Mouse (Mus musculus): ENCODE results near the gene Polm. TPM values are rescaled to one million over a fixed set of nuclear protein-coding genes. Genes with fewer than 3 reads are reported as not detected.

The Polm gene
- polyA plus RNA-seq, 1 experiment from 2014 or later: 4.5 TPM

DNA sequence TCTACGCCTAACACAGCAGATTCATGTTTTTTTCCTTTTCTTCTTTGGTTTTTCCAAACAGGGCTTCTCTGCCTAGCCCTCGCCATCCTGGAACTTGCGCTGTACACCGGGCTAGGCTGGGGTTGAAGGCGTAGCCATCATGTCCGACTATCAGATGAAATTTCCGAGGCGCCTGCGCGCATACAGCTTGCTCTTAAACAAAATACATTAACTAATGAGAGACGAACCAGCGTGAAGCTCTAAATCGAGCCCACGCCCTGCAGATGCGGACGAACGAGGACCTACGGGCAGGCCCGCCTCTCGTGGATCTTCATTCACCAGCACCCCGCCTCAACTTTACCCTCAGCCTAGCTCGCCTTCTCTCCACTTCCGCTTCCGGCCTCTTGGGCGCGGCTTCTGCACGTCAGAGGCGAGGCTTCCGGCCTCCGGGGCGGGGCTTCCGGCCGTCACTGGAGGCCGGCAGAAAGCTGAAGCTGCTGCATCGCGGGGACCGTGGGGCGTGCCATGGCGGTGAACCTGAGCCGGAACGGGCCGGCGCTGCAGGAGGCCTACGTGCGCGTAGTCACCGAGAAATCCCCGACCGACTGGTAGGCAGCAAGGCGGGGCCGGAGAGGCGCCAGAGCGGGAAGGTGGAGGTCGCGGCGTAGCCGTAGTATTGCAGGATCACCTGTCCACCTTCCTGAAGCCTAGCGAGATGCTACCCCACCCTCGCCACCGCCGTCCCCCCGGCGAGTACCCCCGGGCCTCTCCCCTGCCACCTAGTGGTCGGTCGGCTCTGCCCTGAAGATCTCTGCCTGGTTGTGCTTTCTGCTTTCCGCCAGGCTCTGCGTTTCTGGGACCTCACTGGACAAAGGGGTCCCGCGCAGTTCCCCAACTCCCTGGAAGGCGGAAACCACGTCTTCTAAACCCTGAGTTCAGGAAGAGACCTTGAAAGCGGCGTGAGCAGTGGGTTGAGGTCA lies 49.5 kb downstream of the Polm start, which contains the start of gene Dbnl:
TSS of gene Dbnl (plus strand) at position 433 of the 959 bp plus-strand sequence.
- H3K79me2 ChIP-seq (ENCODE audit: inconsistent target): peaks cover 52% of the 10 kb centered on the region
- H3K4me3 ChIP-seq (ENCODE audit: inconsistent target): peak within 1 kb of the TSS; percentile 94
- peak within 1 kb of the TSS; percentile 98 for H3K27ac ChIP-seq
- H3K36me3 ChIP-seq (ENCODE audit: inconsistent target): peaks cover 25% of the 10 kb centered on the region; the same call in 1 of the 2 replicates
- under 1% methylated on average over 64 of the region's 74 CpGs for WGBS (ENCODE audit: missing documents)

DNA sequence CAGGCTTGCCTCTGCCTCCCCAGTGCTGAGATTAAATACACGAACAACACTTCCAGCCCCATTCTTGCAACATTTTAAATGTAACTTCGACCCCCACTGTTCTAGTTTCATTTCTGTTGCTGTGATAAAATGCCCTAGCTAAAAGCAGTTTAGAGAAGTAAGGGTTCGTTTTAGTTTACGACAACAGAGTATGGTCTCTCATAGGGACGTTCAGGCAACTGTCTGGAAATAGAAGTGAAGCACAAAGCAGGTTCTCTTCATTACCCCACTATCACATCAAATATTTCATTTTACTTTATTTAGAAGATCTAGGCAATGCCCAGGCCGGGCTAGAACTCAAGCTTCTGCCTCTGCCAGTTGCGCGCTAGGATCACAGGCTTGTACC lies 50.2 kb downstream of the Polm start:
- 5% methylated on average over 8 of the region's 8 CpGs for WGBS (ENCODE audit: missing documents)
- Histone ChIP-seq H3K36me3 (ENCODE audit: inconsistent target) (peaks cover 18% of the 10 kb centered on the region; the same call in 1 of the 2 replicates), H3K4me3 (ENCODE audit: inconsistent target) (peak overlapping the region; percentile 94), H3K27ac (peak overlapping the region; percentile 98), H3K79me2 (ENCODE audit: inconsistent target) (peaks cover 49% of the 10 kb centered on the region)

- Histone ChIP-seq H3K27ac (peak overlapping the region; percentile 98), H3K79me2 (ENCODE audit: inconsistent target) (peaks cover 34% of the 10 kb centered on the region), H3K36me3 (ENCODE audit: inconsistent target) (no peaks in the 10 kb centered on the region; the same call in 1 of the 2 replicates), H3K4me3 (ENCODE audit: inconsistent target) (no peak overlapping the region)
Observed at GRCm38 (mm10) chr11:5785732-5786131, 52.1 kb downstream of the Polm start.

DNA sequence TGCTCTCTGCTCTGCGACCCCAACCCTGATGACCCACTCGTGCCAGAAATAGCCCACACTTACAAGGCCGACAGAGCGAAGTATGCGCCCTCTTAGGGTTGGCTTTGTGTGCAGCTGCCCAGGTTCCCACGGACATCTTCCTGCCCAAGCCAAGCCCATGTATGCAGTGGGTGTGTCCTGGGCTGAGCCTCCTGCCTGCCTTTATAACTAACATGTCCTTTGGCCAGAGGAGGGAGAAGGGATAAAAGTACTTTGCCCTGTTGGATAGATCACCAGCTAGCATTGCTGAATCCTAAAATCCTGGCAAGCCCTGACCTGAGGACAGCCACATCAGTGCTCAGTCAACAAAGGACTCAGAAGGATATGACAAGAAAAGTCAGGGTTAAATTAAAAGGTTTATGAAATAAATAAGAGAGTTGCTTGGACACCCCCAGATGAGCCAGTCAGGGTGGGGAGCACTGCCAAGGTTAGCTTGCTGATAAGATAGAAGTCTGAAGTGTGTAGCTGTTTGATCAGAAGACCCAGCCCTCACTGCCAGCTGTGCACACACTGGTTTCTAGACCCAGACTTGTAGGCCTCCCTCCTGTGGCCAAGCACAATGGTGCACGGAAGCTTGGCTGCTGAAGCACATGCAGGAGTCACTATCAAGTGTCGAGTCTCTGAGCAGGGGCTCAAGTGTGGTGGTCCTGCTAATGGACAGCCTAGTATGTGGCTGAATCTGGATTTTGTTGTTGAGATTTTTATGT lies 55.4 kb downstream of the Polm start:
- H3K79me2 ChIP-seq (ENCODE audit: inconsistent target): peaks cover 10% of the 10 kb centered on the region; the same call in 1 of the 2 replicates
- no peaks in the 10 kb centered on the region for H3K36me3 ChIP-seq (ENCODE audit: inconsistent target)
- no peak overlapping the region for H3K4me3 ChIP-seq (ENCODE audit: inconsistent target)
- WGBS (ENCODE audit: missing documents): 86% methylated on average over 8 of the region's 8 CpGs
- H3K27ac ChIP-seq: no peak overlapping the region

- Histone ChIP-seq H3K36me3 (ENCODE audit: inconsistent target) (no peaks in the 10 kb centered on the region), H3K79me2 (ENCODE audit: inconsistent target) (no peaks in the 10 kb centered on the region), H3K4me3 (ENCODE audit: inconsistent target) (no peak overlapping the region), H3K27ac (no peak overlapping the region)
- 94% methylated on average over 6 of the region's 6 CpGs for WGBS (ENCODE audit: missing documents)
Observed at GRCm38 (mm10) chr11:5780035-5780499, 57.7 kb downstream of the Polm start.

DNA sequence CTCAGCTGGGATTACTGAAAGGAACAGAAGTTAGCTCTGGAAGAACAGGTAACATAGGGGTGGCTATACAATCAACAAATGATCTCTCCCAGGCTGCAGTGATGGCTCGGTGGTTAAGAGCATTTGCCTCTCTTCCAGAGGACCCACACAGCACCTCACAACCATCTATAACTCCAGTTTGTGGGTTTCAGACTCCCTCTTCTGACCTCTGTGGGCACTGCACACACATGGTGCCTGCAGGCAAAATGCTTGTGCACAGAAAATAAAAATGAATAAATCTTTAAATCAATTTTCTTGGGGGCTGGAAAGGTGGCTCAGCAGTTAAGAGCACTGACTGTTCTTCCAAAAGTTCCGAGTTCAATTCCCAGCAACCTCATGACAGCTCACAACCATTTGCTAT lies 59.3 kb downstream of the Polm start:
- 76% methylated on average over 2 of the region's 2 CpGs for WGBS (ENCODE audit: missing documents)
- Histone ChIP-seq H3K79me2 (ENCODE audit: inconsistent target) (no peaks in the 10 kb centered on the region), H3K4me3 (ENCODE audit: inconsistent target) (no peak overlapping the region), H3K27ac (no peak overlapping the region), H3K36me3 (ENCODE audit: inconsistent target) (no peaks in the 10 kb centered on the region)

Other genes starting within 250 kb of the Polm start
- gene Mrps24, start 122.3 kb downstream of the Polm start, polyA plus RNA-seq (2018): 12.0 to 55.7 TPM (median 43.6 TPM) in 3 replicates
- 7.5 to 13.5 TPM (median 13.1 TPM) in 3 replicates for gene Urgcp, start 75.6 kb downstream of the Polm start, polyA plus RNA-seq (2018)
- gene Dbnl, start 49.5 kb downstream of the Polm start, polyA plus RNA-seq (2018): 170 to 177 TPM (median 175 TPM) in 3 replicates
- not detected in 3 replicates for gene Pgam2, start 34.3 kb downstream of the Polm start, polyA plus RNA-seq (2018)
- 0.19 to 0.37 TPM in 2 of 3 replicates, not detected in the other for gene Aebp1, start 23.9 kb upstream of the Polm start, polyA plus RNA-seq (2018)
- gene Pold2, start 40.3 kb upstream of the Polm start, polyA plus RNA-seq (2018): 5.7 to 28.7 TPM (median 9.5 TPM) in 3 replicates
- gene Myl7, start 60.8 kb upstream of the Polm start, polyA plus RNA-seq (2018): not detected in 3 replicates
- gene Gck, start 112.1 kb upstream of the Polm start, polyA plus RNA-seq (2018): not detected in 3 replicates
- 70.9 to 138 TPM (median 77.0 TPM) in 3 replicates for gene Ykt6, start 117.7 kb upstream of the Polm start, polyA plus RNA-seq (2018)
- 0.38 to 1.3 TPM (median 0.62 TPM) in 3 replicates for gene Camk2b, start 228.3 kb upstream of the Polm start, polyA plus RNA-seq (2018)